Mouse (Mus musculus) kidney, adult 2 months (tissue): ENCODE results near the gene Selenon.

Experiments used
- CTCF ChIP-seq: fragments of 200-500 bp; conservative IDR thresholded peaks from 2 replicates; pipeline ENCODE4 v1.5.1; 2011; ENCODE audit warnings: low read depth, mild to moderate bottlenecking, control low read depth, low read length, moderate library complexity, mixed read lengths; ENCODE audit not compliant: insufficient read depth, insufficient read length
- POLR2A ChIP-seq: fragments of 200-500 bp; IDR thresholded peaks from one replicate; pipeline ENCODE4 v1.6.1; 2011; ENCODE audit warnings: low read depth, low read length, control low read depth

DNA sequence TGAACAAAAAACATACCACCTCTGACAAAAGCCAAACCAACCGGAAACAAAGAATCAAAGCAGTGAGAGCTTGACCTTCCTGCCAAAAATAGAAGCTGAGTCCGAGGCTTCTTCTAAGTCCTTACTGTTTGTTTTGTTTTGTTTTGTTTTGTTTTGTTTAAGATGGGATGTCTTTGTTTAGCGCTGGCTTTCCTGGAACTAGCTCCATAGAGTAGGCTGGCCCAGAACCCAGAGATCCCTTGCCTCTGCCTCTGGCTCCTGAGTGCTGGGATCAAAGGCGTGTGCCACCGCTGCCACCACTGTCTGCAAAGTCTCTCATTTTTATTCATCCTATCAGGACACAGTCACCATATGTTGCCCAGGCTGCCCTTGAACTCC lies 56.4 kb downstream of the Selenon start:
- TF ChIP-seq POLR2A (no peak), CTCF (no peak)
